Mouse (Mus musculus) MEL (cell line): ENCODE results near the gene Snx15. TPM values are rescaled to one million over a fixed set of nuclear protein-coding genes. Genes with fewer than 3 reads are reported as not detected.

ENCODE experiments used
- DNase-seq: peaks from one replicate; pipeline ENCODE4 v3.0.0; 2011; ENCODE audit warnings: low read depth, low spot score
- H3K27ac ChIP-seq: 2 replicates; pipeline ENCODE4 v1.5.1; 2012; ENCODE audit warnings: low read depth, mild to moderate bottlenecking, control low read depth, low read length, moderate library complexity; ENCODE audit not compliant: control insufficient read depth
- H3K27me3 ChIP-seq, 2 experiments: fragments of 150-350 bp in 1 of 2; sonication (generic) in 1 of 2; 2 replicates each; pipeline ENCODE4 v1.6.1; 2012; ENCODE audit warnings: low read length in 2 of 2, mild to moderate bottlenecking in 2 of 2, improper control_type of control experiment in 1 of 2, moderate library complexity in 1 of 2; ENCODE audit not compliant: insufficient read depth in 2 of 2, control insufficient read depth in 1 of 2
- H3K36me3 ChIP-seq, 2 experiments: 2 replicates each; pipeline ENCODE4 v1.6.1; 2012 to 2014; ENCODE audit warnings: low read length in 2 of 2, improper control_type of control experiment in 1 of 2, inconsistent platforms in 1 of 2, mild to moderate bottlenecking in 1 of 2; ENCODE audit not compliant: insufficient read depth in 2 of 2, control insufficient read depth in 1 of 2
- H3K4me1 ChIP-seq, 2 experiments: fragments of 150-350 bp in 1 of 2; sonication (generic) in 1 of 2; 2 replicates each; pipeline ENCODE4 v1.6.1; 2012; ENCODE audit warnings: low read length in 2 of 2, improper control_type of control experiment in 1 of 2, mild to moderate bottlenecking in 1 of 2; ENCODE audit not compliant: insufficient read depth in 2 of 2, control insufficient read depth in 1 of 2
- H3K4me3 ChIP-seq, 2 experiments: fragments of 150-350 bp in 1 of 2; sonication (generic) in 1 of 2; 2 replicates each; pipeline ENCODE4 v1.5.1; 2012; ENCODE audit warnings: low read depth in 2 of 2, low read length in 2 of 2, mild to moderate bottlenecking in 2 of 2, moderate library complexity in 2 of 2, control low read depth in 1 of 2, improper control_type of control experiment in 1 of 2; ENCODE audit not compliant: control insufficient read depth in 1 of 2, insufficient read depth in 1 of 2
- H3K79me2 ChIP-seq: 2 replicates; pipeline ENCODE4 v1.6.1; 2012; ENCODE audit warnings: mild to moderate bottlenecking, low read length, moderate library complexity; ENCODE audit not compliant: control insufficient read depth, poor library complexity, insufficient read depth
- H3K9ac ChIP-seq: 2 replicates; pipeline ENCODE4 v1.6.1; 2012; ENCODE audit warnings: low read depth, mild to moderate bottlenecking, control low read depth, low read length, moderate library complexity; ENCODE audit not compliant: control insufficient read depth, poor library complexity, severe bottlenecking
- H3K9me3 ChIP-seq: fragments of 150-350 bp; sonication (generic); replicated peaks from 2 replicates; pipeline ENCODE4 v1.6.1; 2012; ENCODE audit warnings: mild to moderate bottlenecking, low read length, improper control_type of control experiment, moderate library complexity; ENCODE audit not compliant: insufficient read depth
- CHD1 ChIP-seq: IDR thresholded peaks from 2 replicates; pipeline ENCODE4 v1.6.1; 2012; ENCODE audit warnings: low read depth, mild to moderate bottlenecking, inconsistent platforms, low read length, improper control_type of control experiment
- CHD2 ChIP-seq: IDR thresholded peaks from 2 replicates; pipeline ENCODE4 v1.6.1; 2011; ENCODE audit warnings: low read length, improper control_type of control experiment
- E2F4 ChIP-seq: IDR thresholded peaks from 2 replicates; pipeline ENCODE4 v1.6.1; 2011; ENCODE audit warnings: low read depth, low read length, improper control_type of control experiment, borderline replicate concordance
- EP300 ChIP-seq, 2 experiments: IDR thresholded peaks; 2 replicates each; pipeline ENCODE4 v1.6.1; 2011; ENCODE audit warnings: improper control_type of control experiment in 2 of 2, low read length in 2 of 2, low read depth in 1 of 2, mild to moderate bottlenecking in 1 of 2
- HCFC1 ChIP-seq: IDR thresholded peaks from 2 replicates; pipeline ENCODE4 v1.6.1; 2012; ENCODE audit warnings: low read depth, mild to moderate bottlenecking, inconsistent platforms, low read length, improper control_type of control experiment, moderate library complexity
- JUND ChIP-seq: IDR thresholded peaks from 2 replicates; pipeline ENCODE4 v1.6.1; 2011; ENCODE audit warnings: low read depth, mild to moderate bottlenecking, improper control_type of control experiment, low read length
- KAT2A ChIP-seq: conservative IDR thresholded peaks from 2 replicates; pipeline ENCODE4 v1.6.1; 2012; ENCODE audit warnings: low read depth, low read length, improper control_type of control experiment, inconsistent platforms
- MAX ChIP-seq: IDR thresholded peaks from 2 replicates; pipeline ENCODE4 v1.6.1; 2011; ENCODE audit warnings: low read length, improper control_type of control experiment
- MYC ChIP-seq: IDR thresholded peaks from 2 replicates; pipeline ENCODE4 v1.6.1; 2011; ENCODE audit warnings: low read depth, mild to moderate bottlenecking, low read length, improper control_type of control experiment, moderate library complexity
- NRF1 ChIP-seq: IDR thresholded peaks from 2 replicates; pipeline ENCODE4 v1.6.1; 2014; ENCODE audit warnings: low read depth, mild to moderate bottlenecking, inconsistent platforms, low read length, improper control_type of control experiment, moderate library complexity; ENCODE audit not compliant: poor library complexity, insufficient read depth, severe bottlenecking
- SIN3A ChIP-seq: IDR thresholded peaks from 2 replicates; pipeline ENCODE4 v1.6.1; 2012; ENCODE audit warnings: low read length, improper control_type of control experiment, inconsistent platforms
- SMC3 ChIP-seq: IDR thresholded peaks from 2 replicates; pipeline ENCODE4 v1.6.1; 2011; ENCODE audit warnings: low read depth, low read length, improper control_type of control experiment
- TAL1 ChIP-seq: IDR thresholded peaks from 2 replicates; pipeline ENCODE4 v1.6.1; 2012; ENCODE audit warnings: mild to moderate bottlenecking, inconsistent platforms, low read length, moderate library complexity, mixed read lengths
- TCF12 ChIP-seq: IDR thresholded peaks from 2 replicates; pipeline ENCODE4 v1.6.1; 2014; ENCODE audit warnings: low read depth, mild to moderate bottlenecking, inconsistent platforms, low read length, improper control_type of control experiment, moderate library complexity
- USF1 ChIP-seq: IDR thresholded peaks from 2 replicates; pipeline ENCODE4 v1.6.1; 2014; ENCODE audit warnings: low read depth, mild to moderate bottlenecking, inconsistent platforms, low read length, improper control_type of control experiment, moderate library complexity
- USF2 ChIP-seq, 2 experiments: IDR thresholded peaks; 2 replicates each; pipeline ENCODE4 v1.6.1; 2011 to 2012; ENCODE audit warnings: improper control_type of control experiment in 2 of 2, low read length in 2 of 2, borderline replicate concordance in 1 of 2, inconsistent platforms in 1 of 2, low read depth in 1 of 2, mild to moderate bottlenecking in 1 of 2; ENCODE audit not compliant: insufficient read depth in 1 of 2
- ZC3H11A ChIP-seq: IDR thresholded peaks from 2 replicates; pipeline ENCODE4 v1.6.1; 2012; ENCODE audit warnings: low read depth, mild to moderate bottlenecking, inconsistent platforms, low read length, improper control_type of control experiment
- polyA plus RNA-seq, 2 experiments: library from polyadenylated mRNA; stranded (reverse) in 1 of 2; unstranded in 1 of 2; fragments of >175 nt in 1 of 2; fragments of >200 nt in 1 of 2; gene quantifications; 2 replicates each; pipeline versions ENCODE4 v1.2.1 to v1.2.4; 2012; ENCODE audit warnings: low replicate concordance in 2 of 2, low read depth in 1 of 2; ENCODE audit not compliant: insufficient read length in 2 of 2, insufficient read depth in 1 of 2, missing spikeins in 1 of 2
- total RNA-seq: library from RNA; depleted of rRNA; stranded (reverse); fragments of 300-350 nt; gene quantifications from 2 replicates; pipeline ENCODE4 v1.2.3, GENCODE M21; 2012

Gene Snx15
- total and polyA plus RNA-seq, 3 experiments = 20.4 to 35.3 TPM; not detected in 1

DNA sequence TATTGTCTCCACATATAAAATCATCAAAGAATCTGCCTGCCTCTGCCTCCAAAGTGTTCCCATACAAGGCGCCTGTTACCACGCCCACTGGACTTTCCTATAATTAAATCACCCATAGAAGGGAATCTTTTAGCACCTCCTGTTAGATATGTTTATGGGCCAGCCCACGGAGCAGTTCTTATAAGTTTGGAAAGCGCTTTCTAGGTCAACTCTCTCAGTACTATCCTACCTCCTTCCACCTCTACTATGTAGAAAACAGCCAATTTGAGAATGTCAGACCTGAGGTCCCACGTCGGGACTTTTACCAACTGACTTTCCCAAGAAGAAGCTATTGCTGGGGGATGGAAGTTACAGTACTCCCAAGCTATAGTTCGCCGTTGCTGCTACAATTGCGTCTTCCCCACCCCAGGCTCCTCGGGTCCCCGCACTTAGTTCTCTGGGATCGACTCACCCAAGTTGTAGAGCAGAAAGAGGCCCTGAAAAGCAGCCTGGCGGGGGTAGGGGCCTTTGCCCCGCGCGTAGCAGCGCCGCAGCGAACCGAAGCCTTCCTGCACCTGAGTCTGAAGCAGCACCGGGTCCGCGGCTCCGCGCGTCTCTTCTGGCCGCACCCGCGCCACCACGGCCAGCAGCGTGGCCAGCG lies 10.6 kb downstream of the Snx15 start:
- Histone ChIP-seq H3K36me3 (peaks cover 0 to 10% of the 10 kb centered on the region in 2 experiments; a peak in 2 of 4 replicates), H3K9me3 (no peaks in the 10 kb centered on the region), H3K27ac (peak overlapping the region; percentile 88), H3K27me3 (no peaks in the 10 kb centered on the region), H3K4me3 (peak overlapping the region; percentile 74 to 91), H3K4me1 (peaks cover 2 to 10% of the 10 kb centered on the region in 2 experiments; a peak in 2 of 4 replicates), H3K79me2 (peaks cover 22% of the 10 kb centered on the region), H3K9ac (peak overlapping the region; percentile 88)
- TF ChIP-seq TCF12 (0 out of 2 replicates have a peak, but pooled peaks have one; percentile 10), MAX (0 out of 2 replicates have a peak, but pooled peaks have one; percentile 16), JUND (no peak), SIN3A (0 out of 2 replicates have a peak, but pooled peaks have one; percentile 36)
- peak; percentile 53 for DNase-seq

DNA sequence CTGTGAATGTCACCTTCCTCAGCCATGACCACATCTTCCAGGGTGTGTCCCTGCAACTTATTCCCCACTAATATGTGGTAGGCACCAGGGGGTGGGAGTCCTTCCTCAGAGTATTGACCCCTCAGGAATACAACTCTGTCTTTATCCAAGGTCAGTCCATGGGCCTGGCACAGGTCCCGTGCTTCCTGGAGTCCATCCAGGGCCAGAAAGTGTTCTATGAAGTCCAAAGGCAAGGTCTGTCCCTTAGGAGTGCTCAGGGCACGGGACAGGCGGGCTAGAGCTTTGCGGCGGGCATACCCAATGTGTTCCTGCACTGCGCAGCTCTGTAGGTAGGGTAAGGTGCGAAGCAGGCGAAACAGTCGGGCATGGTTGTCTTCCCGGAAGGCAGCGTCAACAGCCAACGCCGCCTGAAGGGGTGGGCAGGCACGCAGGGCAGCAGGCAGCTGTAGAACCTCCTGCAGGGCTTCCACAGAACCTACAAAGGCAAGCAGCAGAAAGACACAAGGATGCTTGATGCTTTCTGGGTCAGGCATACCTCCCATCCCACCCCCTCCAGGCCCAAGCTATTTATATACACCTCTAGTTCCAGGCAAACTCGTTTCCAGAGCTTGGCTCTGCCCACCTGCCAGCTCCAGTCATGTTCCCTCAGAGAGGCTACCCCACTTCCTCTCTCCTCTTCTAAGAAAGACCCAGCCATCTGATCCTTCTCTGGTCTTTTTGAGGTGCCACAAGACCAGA lies 11.8 kb downstream of the Snx15 start:
- Histone ChIP-seq H3K27ac (no peak overlapping the region), H3K4me3 (peak overlapping the region; percentile 74 to 91; a peak in 1 of 4 replicates), H3K9me3 (no peaks in the 10 kb centered on the region), H3K27me3 (no peaks in the 10 kb centered on the region), H3K9ac (peak overlapping the region; percentile 88), H3K4me1 (peaks cover 2 to 10% of the 10 kb centered on the region in 2 experiments; a peak in 2 of 4 replicates), H3K79me2 (peaks cover 22% of the 10 kb centered on the region), H3K36me3 (peaks cover 0 to 10% of the 10 kb centered on the region in 2 experiments; a peak in 2 of 4 replicates)
- DNase-seq = no peak
- no peak for TF ChIP-seq NRF1
- no peak for TF ChIP-seq E2F4
- TF ChIP-seq CHD2 = no peak
- no peak for TF ChIP-seq USF2 (IDR thresholded peaks at IDR 0.05; ENCODE audit: borderline replicate concordance in 1 of 2, insufficient read depth in 1 of 2, low read depth in 1 of 2, low read length in 2 of 2)
- no peak for TF ChIP-seq HCFC1
- no peak for TF ChIP-seq USF1
- TF ChIP-seq TAL1 = no peak
- no peak for TF ChIP-seq EP300 (IDR thresholded peaks at IDR 0.05; ENCODE audit: low read depth in 1 of 2, low read length in 2 of 2)
- TF ChIP-seq MYC = no peak
- no peak for TF ChIP-seq SMC3
- no peak for TF ChIP-seq CHD1
- no peak for TF ChIP-seq KAT2A
- no peak for TF ChIP-seq ZC3H11A
- TF ChIP-seq, all 39 proteins: peak for 0
